Mouse (Mus musculus) midbrain, postnatal 0 days (tissue): ENCODE measurements at regions not wholly inside any gene's neighbourhood (a gene's known extent, or its start where the extent isn't known, plus 50 kb on each side); places are given as distances from the start of the nearest gene placed in this dataset.

ENCODE experiments used
- ATAC-seq: fragments of 200-750 bp; cut with Nextera tagmentation; 2 replicates; pipeline ENCODE4 v1.8.0; 2017; ENCODE audit warnings: moderate number of reproducible peaks, mild to moderate bottlenecking, moderate TSS enrichment, moderate library complexity; ENCODE audit not compliant: low FRiP score
- DNase-seq: peaks from one replicate; pipeline ENCODE4 v3.0.0-alpha.2; 2015; ENCODE audit warnings: low spot score
- H3K27ac ChIP-seq: fragments of 300-500 bp; sonication (generic); 2 replicates; pipeline ENCODE4 v1.5.1; 2014; ENCODE audit warnings: low read depth, mild to moderate bottlenecking, low read length, mixed read lengths
- H3K27me3 ChIP-seq: fragments of 300-500 bp; sonication (generic); 2 replicates; pipeline ENCODE4 v1.6.1; 2014; ENCODE audit warnings: low read length, control low read depth, mixed read lengths; ENCODE audit not compliant: insufficient read depth
- H3K36me3 ChIP-seq: fragments of 300-500 bp; sonication (generic); 2 replicates; pipeline ENCODE4 v1.6.1; 2014; ENCODE audit warnings: low read length, control low read depth, mixed read lengths; ENCODE audit not compliant: insufficient read depth
- H3K4me1 ChIP-seq: fragments of 300-500 bp; sonication (generic); 2 replicates; pipeline ENCODE4 v1.6.1; 2014; ENCODE audit warnings: mild to moderate bottlenecking, control low read depth, antibody characterized with exemption, low read length, mixed read lengths; ENCODE audit not compliant: insufficient read depth
- H3K4me2 ChIP-seq: fragments of 300-500 bp; sonication (generic); 2 replicates; pipeline ENCODE4 v1.6.1; 2014; ENCODE audit warnings: low read depth, mild to moderate bottlenecking, low read length, mixed read lengths; ENCODE audit not compliant: poor library complexity, severe bottlenecking
- H3K4me3 ChIP-seq: fragments of 300-500 bp; sonication (generic); 2 replicates; pipeline ENCODE4 v1.5.1; 2014; ENCODE audit warnings: low read depth, mild to moderate bottlenecking, low read length, moderate library complexity
- H3K9ac ChIP-seq: fragments of 300-500 bp; sonication (generic); replicated peaks from 2 replicates; pipeline ENCODE4 v1.6.1; 2014; ENCODE audit warnings: mild to moderate bottlenecking, low read length, moderate library complexity, mixed read lengths; ENCODE audit not compliant: poor library complexity, severe bottlenecking
- H3K9me3 ChIP-seq: fragments of 300-500 bp; sonication (generic); 2 replicates; pipeline ENCODE4 v1.6.1; 2016; ENCODE audit warnings: low read length, control low read depth
- CTCF ChIP-seq: IDR thresholded peaks from 2 replicates; pipeline ENCODE4 v1.5.1; 2016; ENCODE audit warnings: antibody characterized with exemption, mild to moderate bottlenecking
- WGBS: fragments of 180-500 bp; shearing (Covaris S2); extraction: QIAGEN DNeasy Blood & Tissue Kit; methylation state at CpG from one replicate; pipeline ENCODE4 v1.1.7; 2014; 5-methylcytosine and 5-hydroxymethylcytosine counted together

DNA sequence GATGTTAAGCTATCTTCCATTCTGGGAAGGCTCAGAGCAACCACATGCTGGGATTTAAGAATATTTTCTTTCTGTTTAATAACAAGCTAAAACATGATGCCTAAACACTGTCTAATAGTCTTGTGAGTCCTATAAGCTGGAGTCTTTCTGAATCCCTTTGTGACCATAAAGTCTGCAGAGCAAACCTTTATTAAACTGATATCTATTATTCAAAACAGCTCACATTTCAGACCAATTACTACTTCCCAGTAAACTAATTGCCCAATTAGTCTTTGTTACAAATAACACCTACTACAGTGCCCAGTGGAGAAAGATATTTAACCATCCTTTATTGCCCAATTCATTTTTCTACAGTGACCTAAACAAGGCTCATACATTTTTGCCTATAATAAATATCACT lies 277.7 kb downstream of the Stxbp6 start:
- Histone ChIP-seq H3K27ac (no peak overlapping the region), H3K9ac (no peak overlapping the region), H3K4me2 (no peak overlapping the region), H3K4me3 (no peak overlapping the region), H3K27me3 (no peaks in the 10 kb centered on the region), H3K9me3 (no peaks in the 10 kb centered on the region), H3K4me1 (no peaks in the 10 kb centered on the region), H3K36me3 (no peaks in the 10 kb centered on the region)
- TF ChIP-seq CTCF = no peak
- DNase-seq = no peak
- no peak for ATAC-seq

DNA sequence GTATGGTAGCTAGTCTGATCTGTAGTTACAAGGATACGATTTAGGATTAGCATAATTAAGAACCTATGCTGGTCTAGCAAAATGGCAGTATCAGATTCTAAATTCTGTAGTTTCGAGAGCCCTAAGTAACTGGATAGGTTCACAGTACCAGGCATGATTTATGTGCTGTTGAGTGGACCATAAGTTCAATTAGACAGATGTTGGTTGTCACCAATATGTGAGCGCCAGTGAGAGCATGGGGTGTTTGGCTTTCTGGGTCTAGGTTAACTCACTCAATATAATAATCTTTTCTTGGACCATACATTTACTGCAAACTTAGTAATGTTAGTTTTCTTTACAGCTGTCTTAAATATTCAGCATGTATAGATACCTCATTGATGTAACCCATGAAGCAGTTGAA lies 323.8 kb downstream of the Stxbp6 start:
- Histone ChIP-seq H3K4me2 (no peak overlapping the region), H3K27ac (no peak overlapping the region), H3K9ac (no peak overlapping the region), H3K4me3 (no peak overlapping the region), H3K4me1 (no peaks in the 10 kb centered on the region), H3K27me3 (no peaks in the 10 kb centered on the region), H3K9me3 (no peaks in the 10 kb centered on the region), H3K36me3 (no peaks in the 10 kb centered on the region)
- DNase-seq = no peak
- WGBS = 82% methylated on average over 3 of the region's 3 CpGs
- no peak for ATAC-seq
- no peak for TF ChIP-seq CTCF

GRCm38 (mm10) chr12:44726767-44727166 lies 347.7 kb downstream of the Stxbp6 start:
- peak; percentile 68 for TF ChIP-seq CTCF
- Histone ChIP-seq H3K9ac (no peak overlapping the region), H3K4me3 (no peak overlapping the region), H3K4me2 (no peak overlapping the region), H3K36me3 (no peaks in the 10 kb centered on the region), H3K27me3 (no peaks in the 10 kb centered on the region), H3K27ac (no peak overlapping the region), H3K4me1 (no peaks in the 10 kb centered on the region), H3K9me3 (no peaks in the 10 kb centered on the region)
- WGBS = 77% methylated on average over 2 of the region's 2 CpGs
- ATAC-seq (peak; percentile 41; the same call in 1 of the 2 replicates), DNase-seq (peak; percentile 62)
